Mouse (Mus musculus): Measurements from ENCODE around the gene Slc1a7. TPM values are rescaled to one million over a fixed set of nuclear protein-coding genes. Genes with fewer than 3 reads are reported as not detected.

The Slc1a7 gene
- total RNA-seq, 1 experiment: 0.18 TPM

GRCm38 (mm10) chr4:107969781-107970180 is 1.6 kb downstream of the Slc1a7 start:
- no peak overlapping the region for H3K4me3 ChIP-seq (ENCODE audit: insufficient read depth in 1 of 2, low read depth in 1 of 2, low read length in 2 of 2, poor library complexity in 1 of 2, severe bottlenecking in 1 of 2)
- no peak for DNase-seq (ENCODE audit: low read depth, low spot score)
- no peaks in the 10 kb centered on the region for H3K9me3 ChIP-seq (ENCODE audit: control insufficient read depth, insufficient read depth, low read depth, low read length)
- H3K9ac ChIP-seq (ENCODE audit: insufficient read depth, low read depth, low read length, poor library complexity, severe bottlenecking): no peak overlapping the region
- in situ Hi-C loops (cut with MboI; ENCODE audit: low sequenced_read_pairs in 2 of 2, unreplicated experiment in 2 of 2): no loop called here
- peaks cover 3 to 16% of the 10 kb centered on the region in 2 experiments; a peak in 1 of 4 replicates for H3K4me1 ChIP-seq (ENCODE audit: control insufficient read depth in 2 of 2, insufficient read depth in 2 of 2, low read length in 2 of 2, poor library complexity in 1 of 2)
- no peaks in the 10 kb centered on the region for H3K36me3 ChIP-seq (ENCODE audit: control insufficient read depth, insufficient read depth, low read length, poor library complexity, severe bottlenecking)
- TF ChIP-seq ZNF384 (IDR thresholded peaks at IDR 0.05; ENCODE audit: low read depth, low read length): no peak
- TF ChIP-seq ZC3H11A (IDR thresholded peaks at IDR 0.05; ENCODE audit: borderline replicate concordance, low read depth, low read length): no peak
- TF ChIP-seq MAFK (IDR thresholded peaks at IDR 0.05; ENCODE audit: insufficient read depth, low read depth, low read length): no peak
- no peak for TF ChIP-seq CHD2 (IDR thresholded peaks at IDR 0.05; ENCODE audit: low read depth, low read length)
- no peak for TF ChIP-seq HCFC1 (IDR thresholded peaks at IDR 0.05; ENCODE audit: borderline replicate concordance, insufficient read depth, low read length)
- H3K27ac ChIP-seq (ENCODE audit: insufficient read depth, low read depth, low read length, poor library complexity, severe bottlenecking): no peak overlapping the region

DNA sequence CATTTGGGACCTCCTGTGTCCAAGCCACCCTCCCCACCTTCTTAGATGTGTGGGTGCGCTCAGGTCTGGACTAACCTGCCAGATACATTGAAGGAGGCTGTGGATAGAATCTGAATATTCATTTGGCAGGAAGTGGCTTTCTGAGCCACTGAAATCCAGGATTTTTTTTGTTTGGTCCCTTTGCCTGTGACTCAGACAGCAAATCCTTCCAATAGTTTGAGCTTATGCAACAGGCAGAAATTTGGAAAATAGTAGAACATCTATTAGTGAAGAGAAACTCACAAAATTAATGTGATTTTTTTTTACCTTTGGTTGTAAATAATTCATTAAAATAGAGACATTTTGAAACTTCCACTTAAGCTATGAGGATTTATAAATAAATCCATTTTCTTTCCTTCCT is 3.0 kb downstream of the Slc1a7 start:
- no peak for DNase-seq (ENCODE audit: low read depth, low spot score)
- Histone ChIP-seq H3K36me3 (ENCODE audit: control insufficient read depth, insufficient read depth, low read length, poor library complexity, severe bottlenecking) (no peaks in the 10 kb centered on the region), H3K9ac (ENCODE audit: insufficient read depth, low read depth, low read length, poor library complexity, severe bottlenecking) (no peak overlapping the region), H3K9me3 (ENCODE audit: control insufficient read depth, insufficient read depth, low read depth, low read length) (no peaks in the 10 kb centered on the region), H3K27ac (ENCODE audit: insufficient read depth, low read depth, low read length, poor library complexity, severe bottlenecking) (no peak overlapping the region), H3K4me1 (ENCODE audit: control insufficient read depth in 2 of 2, insufficient read depth in 2 of 2, low read length in 2 of 2, poor library complexity in 1 of 2) (peaks cover 3 to 12% of the 10 kb centered on the region in 2 experiments; a peak in 1 of 4 replicates), H3K4me3 (ENCODE audit: insufficient read depth in 1 of 2, low read depth in 1 of 2, low read length in 2 of 2, poor library complexity in 1 of 2, severe bottlenecking in 1 of 2) (no peak overlapping the region)
- in situ Hi-C loops (cut with MboI; ENCODE audit: low sequenced_read_pairs in 2 of 2, unreplicated experiment in 2 of 2): no loop called here
- TF ChIP-seq CHD2 (IDR thresholded peaks at IDR 0.05; ENCODE audit: low read depth, low read length) (no peak), MAFK (IDR thresholded peaks at IDR 0.05; ENCODE audit: insufficient read depth, low read depth, low read length) (no peak), ZNF384 (IDR thresholded peaks at IDR 0.05; ENCODE audit: low read depth, low read length) (no peak), HCFC1 (IDR thresholded peaks at IDR 0.05; ENCODE audit: borderline replicate concordance, insufficient read depth, low read length) (no peak), ZC3H11A (IDR thresholded peaks at IDR 0.05; ENCODE audit: borderline replicate concordance, low read depth, low read length) (no peak)

GRCm38 (mm10) chr4:107974527-107974926 is 6.4 kb downstream of the Slc1a7 start:
- no peak overlapping the region for H3K4me3 ChIP-seq (ENCODE audit: insufficient read depth in 1 of 2, low read depth in 1 of 2, low read length in 2 of 2, poor library complexity in 1 of 2, severe bottlenecking in 1 of 2)
- H3K9ac ChIP-seq (ENCODE audit: insufficient read depth, low read depth, low read length, poor library complexity, severe bottlenecking): no peak overlapping the region
- H3K9me3 ChIP-seq (ENCODE audit: control insufficient read depth, insufficient read depth, low read depth, low read length): no peaks in the 10 kb centered on the region
- DNase-seq (ENCODE audit: low read depth, low spot score): no peak
- no peak for TF ChIP-seq ZC3H11A (IDR thresholded peaks at IDR 0.05; ENCODE audit: borderline replicate concordance, low read depth, low read length)
- no peak for TF ChIP-seq CHD2 (IDR thresholded peaks at IDR 0.05; ENCODE audit: low read depth, low read length)
- TF ChIP-seq ZNF384 (IDR thresholded peaks at IDR 0.05; ENCODE audit: low read depth, low read length): no peak
- no peak for TF ChIP-seq MAFK (IDR thresholded peaks at IDR 0.05; ENCODE audit: insufficient read depth, low read depth, low read length)
- no peak for TF ChIP-seq HCFC1 (IDR thresholded peaks at IDR 0.05; ENCODE audit: borderline replicate concordance, insufficient read depth, low read length)
- peaks cover under 1 to 3% of the 10 kb centered on the region in 2 experiments; a peak in 1 of 4 replicates for H3K4me1 ChIP-seq (ENCODE audit: control insufficient read depth in 2 of 2, insufficient read depth in 2 of 2, low read length in 2 of 2, poor library complexity in 1 of 2)
- in situ Hi-C loops (cut with MboI; ENCODE audit: low sequenced_read_pairs in 2 of 2, unreplicated experiment in 2 of 2): no loop called here
- H3K36me3 ChIP-seq (ENCODE audit: control insufficient read depth, insufficient read depth, low read length, poor library complexity, severe bottlenecking): no peaks in the 10 kb centered on the region
- H3K27ac ChIP-seq (ENCODE audit: insufficient read depth, low read depth, low read length, poor library complexity, severe bottlenecking): no peak overlapping the region

DNA sequence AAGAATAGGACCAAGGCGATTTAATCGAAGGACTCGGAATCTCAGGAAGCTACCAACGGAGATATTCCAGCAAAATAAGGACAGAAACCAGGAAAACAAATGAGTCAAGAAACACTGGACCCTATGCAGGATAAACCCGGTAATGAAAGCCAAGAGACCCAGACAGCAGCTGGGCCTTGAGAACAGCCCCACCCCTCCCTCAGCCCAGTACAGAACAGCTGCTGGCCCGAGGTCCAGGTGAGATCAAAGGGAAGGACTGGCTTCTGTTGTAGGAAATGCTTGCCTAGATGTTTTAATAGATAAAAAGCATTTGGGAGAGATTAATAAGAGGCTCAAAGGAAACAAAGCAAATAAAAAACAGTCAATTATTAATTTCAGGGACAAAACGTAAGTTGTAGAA is 6.9 kb downstream of the Slc1a7 start:
- in situ Hi-C loops (cut with MboI; ENCODE audit: low sequenced_read_pairs in 2 of 2, unreplicated experiment in 2 of 2): no loop called here
- Histone ChIP-seq H3K4me1 (ENCODE audit: control insufficient read depth in 2 of 2, insufficient read depth in 2 of 2, low read length in 2 of 2, poor library complexity in 1 of 2) (0 out of 4 replicates have a peak, but pooled peaks cover 0 to 3% of the 10 kb centered on the region in 2 experiments), H3K4me3 (ENCODE audit: insufficient read depth in 1 of 2, low read depth in 1 of 2, low read length in 2 of 2, poor library complexity in 1 of 2, severe bottlenecking in 1 of 2) (no peak overlapping the region)

More for the DNA sequence above, 6.9 kb downstream of the Slc1a7 start:
- no peak overlapping the region for H3K9ac ChIP-seq (ENCODE audit: insufficient read depth, low read depth, low read length, poor library complexity, severe bottlenecking)
- DNase-seq (ENCODE audit: low read depth, low spot score): no peak
- no peak overlapping the region for H3K27ac ChIP-seq (ENCODE audit: insufficient read depth, low read depth, low read length, poor library complexity, severe bottlenecking)
- no peaks in the 10 kb centered on the region for H3K9me3 ChIP-seq (ENCODE audit: control insufficient read depth, insufficient read depth, low read depth, low read length)
- TF ChIP-seq ZC3H11A (IDR thresholded peaks at IDR 0.05; ENCODE audit: borderline replicate concordance, low read depth, low read length) (no peak), MAFK (IDR thresholded peaks at IDR 0.05; ENCODE audit: insufficient read depth, low read depth, low read length) (no peak), ZNF384 (IDR thresholded peaks at IDR 0.05; ENCODE audit: low read depth, low read length) (no peak), CHD2 (IDR thresholded peaks at IDR 0.05; ENCODE audit: low read depth, low read length) (no peak), HCFC1 (IDR thresholded peaks at IDR 0.05; ENCODE audit: borderline replicate concordance, insufficient read depth, low read length) (no peak)
- H3K36me3 ChIP-seq (ENCODE audit: control insufficient read depth, insufficient read depth, low read length, poor library complexity, severe bottlenecking): no peaks in the 10 kb centered on the region
